In genomic region chr6:40071007-40071406, GRCm38 (mm10) we compare ENCODE assay signal across 10 mouse cellular contexts.
DNase-seq lines count a peak whose midpoint lies in the region; ATAC-seq and TF ChIP-seq lines count a peak whose summit lies in the region.
"Had no signal": no experiment of that assay in that cellular context is flagged by ENCODE, and none has a peak within 500 bp of the region (broad histone marks: within the 10 kb centered on the region; RNA-seq: fewer than 3 reads in every experiment).

No protein-coding gene starts in this region.

- TF ChIP-seq EP300 in CH12.LX (IDR thresholded peaks at IDR 0.05; ENCODE audit: low read length) = no peak

- no peak overlapping the region for H3K27ac ChIP-seq in kidney, embryonic 15.5 days
- H3K27ac ChIP-seq in CH12.LX (ENCODE audit: insufficient read depth, low read depth) = no peak overlapping the region
- H3K27ac ChIP-seq in embryonic facial prominence, embryonic 10.5 days (replicated peaks) = no peak overlapping the region
- H3K27ac ChIP-seq in heart, embryonic 12.5 days (ENCODE audit: poor library complexity, severe bottlenecking) = no peak overlapping the region

- no peaks in the 10 kb centered on the region for H3K79me2 ChIP-seq in CH12.LX (replicated peaks; ENCODE audit: control insufficient read depth, extremely low read depth, insufficient read depth, poor library complexity, severe bottlenecking)

- no peak for TF ChIP-seq RAD21 in CH12.LX (IDR thresholded peaks at IDR 0.05; ENCODE audit: low read depth, low read length)

- in situ Hi-C loops in CH12.LX (cut with MboI; ENCODE audit: low pct_ligation_motif_present, low pct_unique_long_range_greater_than_20kb, low sequenced_read_pairs) = no loop called here

- DNase-seq in kidney, adult 8-10 months = no peak
- DNase-seq in CH12.LX (ENCODE audit: extremely low read depth) = peak; percentile 10
- peak; percentile 24 for DNase-seq in embryonic facial prominence, embryonic 10.5 days (ENCODE audit: low spot score)
- DNase-seq in layer of hippocampus, adult 8-10 months (ENCODE audit: low spot score in 2 of 2) = peak; percentile 42 to 53
- DNase-seq in T-cell, adult 2 months (ENCODE audit: low spot score) = no peak
- no peak for DNase-seq in urinary bladder, postnatal 36 days (ENCODE audit: low spot score in 2 of 2)
- DNase-seq: lung, postnatal 10 days; spleen, adult 18-20 months had no signal

- no peak for TF ChIP-seq CTCF in CH12.LX (conservative IDR thresholded peaks at IDR 0.05 in 1 of 2, IDR thresholded peaks at IDR 0.05 in 1 of 2; ENCODE audit: low read depth in 2 of 2, low read length in 2 of 2)

- 0 out of 2 replicates have a peak, but pooled peaks have one; percentile 33 for ATAC-seq in kidney, embryonic 15.5 days (replicated peaks; ENCODE audit: low FRiP score)
- ATAC-seq in heart, embryonic 12.5 days (ENCODE audit: insufficient number of reproducible peaks, low FRiP score) = no peak

- no peaks in the 10 kb centered on the region for H3K4me1 ChIP-seq in kidney, embryonic 15.5 days
- H3K4me1 ChIP-seq in CH12.LX (ENCODE audit: control insufficient read depth in 1 of 2, insufficient read depth in 2 of 2) = peaks cover 0 to 8% of the 10 kb centered on the region in 2 experiments; a peak in 2 of 4 replicates
- peaks cover 8% of the 10 kb centered on the region; the same call in 1 of the 2 replicates for H3K4me1 ChIP-seq in embryonic facial prominence, embryonic 10.5 days
- H3K4me1 ChIP-seq in heart, embryonic 12.5 days (replicated peaks) = no peaks in the 10 kb centered on the region

- no peaks in the 10 kb centered on the region for H3K9me3 ChIP-seq in kidney, embryonic 15.5 days (replicated peaks)
- no peaks in the 10 kb centered on the region for H3K9me3 ChIP-seq in CH12.LX (replicated peaks; ENCODE audit: low read length)
- no peaks in the 10 kb centered on the region for H3K9me3 ChIP-seq in embryonic facial prominence, embryonic 10.5 days
- H3K9me3 ChIP-seq in heart, embryonic 12.5 days (replicated peaks) = no peaks in the 10 kb centered on the region

- no peaks in the 10 kb centered on the region for H3K27me3 ChIP-seq in kidney, embryonic 15.5 days
- peaks cover 4% of the 10 kb centered on the region for H3K27me3 ChIP-seq in CH12.LX (replicated peaks)
- H3K27me3 ChIP-seq in embryonic facial prominence, embryonic 10.5 days (replicated peaks; ENCODE audit: low read depth, poor library complexity, severe bottlenecking) = no peaks in the 10 kb centered on the region
- H3K27me3 ChIP-seq in heart, embryonic 12.5 days (replicated peaks) = no peaks in the 10 kb centered on the region

- 33% methylated on average over 3 of the region's 3 CpGs for WGBS in kidney, embryonic 15.5 days
- WGBS in embryonic facial prominence, embryonic 10.5 days = 64% methylated on average over 3 of the region's 3 CpGs
- 42% methylated on average over 3 of the region's 3 CpGs for WGBS in heart, embryonic 12.5 days

- no peak for TF ChIP-seq POLR2A in CH12.LX (IDR thresholded peaks at IDR 0.05; ENCODE audit: low read depth, low read length)

- dilution Hi-C loops in CH12.LX (cut with MboI; ENCODE audit: extremely low pct_ligation_motif_present, extremely low pct_unique_long_range_greater_than_20kb, low sequenced_read_pairs) = no loop called here

- no peak overlapping the region for H3K4me2 ChIP-seq in kidney, embryonic 15.5 days
- H3K4me2 ChIP-seq in CH12.LX (ENCODE audit: insufficient read depth, low read depth, poor library complexity, severe bottlenecking) = no peak overlapping the region
- no peak overlapping the region for H3K4me2 ChIP-seq in heart, embryonic 12.5 days

- H3K9ac ChIP-seq in kidney, embryonic 15.5 days = no peak overlapping the region
- no peak overlapping the region for H3K9ac ChIP-seq in CH12.LX (ENCODE audit: insufficient read depth, low read depth)
- H3K9ac ChIP-seq in heart, embryonic 12.5 days = no peak overlapping the region

- H3K36me3 ChIP-seq in kidney, embryonic 15.5 days = no peaks in the 10 kb centered on the region
- no peaks in the 10 kb centered on the region for H3K36me3 ChIP-seq in CH12.LX (replicated peaks in 1 of 2; ENCODE audit: control insufficient read depth in 1 of 2, insufficient read depth in 1 of 2, low read length in 1 of 2)
- H3K36me3 ChIP-seq in embryonic facial prominence, embryonic 10.5 days (replicated peaks) = no peaks in the 10 kb centered on the region
- no peaks in the 10 kb centered on the region for H3K36me3 ChIP-seq in heart, embryonic 12.5 days

- no peak overlapping the region for H3K4me3 ChIP-seq in kidney, embryonic 15.5 days (replicated peaks)
- no peak overlapping the region for H3K4me3 ChIP-seq in CH12.LX (replicated peaks in 1 of 3; ENCODE audit: low read depth in 2 of 3, low read length in 2 of 3, poor library complexity in 1 of 3)
- no peak overlapping the region for H3K4me3 ChIP-seq in embryonic facial prominence, embryonic 10.5 days
- H3K4me3 ChIP-seq in heart, embryonic 12.5 days = no peak overlapping the region

TF ChIP-seq in CH12.LX, 34 proteins besides CTCF, POLR2A, EP300 and RAD21:
- TF ChIP-seq MYC (IDR thresholded peaks at IDR 0.05; ENCODE audit: low read depth, low read length) = no peak
- TF ChIP-seq POLR2AphosphoS2 (IDR thresholded peaks at IDR 0.05; ENCODE audit: low read depth, low read length) = no peak
- TF ChIP-seq JUND (conservative IDR thresholded peaks at IDR 0.05; ENCODE audit: low read depth, low read length) = no peak
- TF ChIP-seq ZKSCAN1 (IDR thresholded peaks at IDR 0.05; ENCODE audit: borderline replicate concordance, low read depth, low read length) = no peak
TF ChIP-seq in CH12.LX: peak in this region for 0.

Comparison
In these comparisons a context has a peak if more than half of its experiments do, and no peak if none do; other contexts are left out.
1. DNase-seq: peak in CH12.LX (single experiment), embryonic facial prominence, embryonic 10.5 days (single experiment) and layer of hippocampus, adult 8-10 months (2 of 2); none in kidney, adult 8-10 months (0 of 2), T-cell, adult 2 months (single experiment) and urinary bladder, postnatal 36 days (0 of 2).